Mouse (Mus musculus): Measurements from ENCODE around the gene Fam57b. TPM values are rescaled to one million over a fixed set of nuclear protein-coding genes. Genes with fewer than 3 reads are reported as not detected.

Gene Fam57b
- total RNA-seq, 1 experiment: 1.9 TPM

- Histone ChIP-seq H3K9me3 (ENCODE audit: control insufficient read depth, insufficient read depth, low read depth, low read length) (no peaks in the 10 kb centered on the region), H3K27ac (ENCODE audit: insufficient read depth, low read depth, low read length, poor library complexity, severe bottlenecking) (no peak within 1 kb of the TSS), H3K9ac (ENCODE audit: insufficient read depth, low read depth, low read length, poor library complexity, severe bottlenecking) (no peak within 1 kb of the TSS), H3K36me3 (ENCODE audit: control insufficient read depth, insufficient read depth, low read length, poor library complexity, severe bottlenecking) (peaks cover 30% of the 10 kb centered on the region), H3K4me3 (ENCODE audit: insufficient read depth in 1 of 2, low read depth in 1 of 2, low read length in 2 of 2, poor library complexity in 1 of 2, severe bottlenecking in 1 of 2) (peak within 1 kb of the TSS in 1 of 2 experiments; percentile 1; a peak in 1 of 4 replicates), H3K4me1 (ENCODE audit: control insufficient read depth in 2 of 2, insufficient read depth in 2 of 2, low read length in 2 of 2, poor library complexity in 1 of 2) (peaks cover 4 to 18% of the 10 kb centered on the region in 2 experiments; a peak in 2 of 4 replicates)
- no peak for TF ChIP-seq HCFC1 (IDR thresholded peaks at IDR 0.05; ENCODE audit: borderline replicate concordance, insufficient read depth, low read length)
- in situ Hi-C loops (cut with MboI; ENCODE audit: low sequenced_read_pairs in 2 of 2, unreplicated experiment in 2 of 2): no loop called here
- no peak for DNase-seq (ENCODE audit: low read depth, low spot score)
Observed at GRCm38 (mm10) chr7:126766201-126766600, 31.3 kb upstream of the Fam57b start, which contains the start of gene Gdpd3. TSS of gene Gdpd3 (plus strand) at chr7:126766334.

GRCm38 (mm10) chr7:126767001-126767400, 30.5 kb upstream of the Fam57b start:
- TF ChIP-seq MAFK (IDR thresholded peaks at IDR 0.05; ENCODE audit: insufficient read depth, low read depth, low read length) (no peak), CHD2 (IDR thresholded peaks at IDR 0.05; ENCODE audit: low read depth, low read length) (no peak), HCFC1 (IDR thresholded peaks at IDR 0.05; ENCODE audit: borderline replicate concordance, insufficient read depth, low read length) (no peak), ZNF384 (IDR thresholded peaks at IDR 0.05; ENCODE audit: low read depth, low read length) (no peak), ZC3H11A (IDR thresholded peaks at IDR 0.05; ENCODE audit: borderline replicate concordance, low read depth, low read length) (no peak)
- Histone ChIP-seq H3K27ac (ENCODE audit: insufficient read depth, low read depth, low read length, poor library complexity, severe bottlenecking) (no peak overlapping the region), H3K4me3 (ENCODE audit: insufficient read depth in 1 of 2, low read depth in 1 of 2, low read length in 2 of 2, poor library complexity in 1 of 2, severe bottlenecking in 1 of 2) (no peak overlapping the region), H3K9ac (ENCODE audit: insufficient read depth, low read depth, low read length, poor library complexity, severe bottlenecking) (no peak overlapping the region), H3K4me1 (ENCODE audit: control insufficient read depth in 2 of 2, insufficient read depth in 2 of 2, low read length in 2 of 2, poor library complexity in 1 of 2) (peaks cover 3 to 12% of the 10 kb centered on the region in 2 experiments; a peak in 2 of 4 replicates), H3K36me3 (ENCODE audit: control insufficient read depth, insufficient read depth, low read length, poor library complexity, severe bottlenecking) (peaks cover 30% of the 10 kb centered on the region), H3K9me3 (ENCODE audit: control insufficient read depth, insufficient read depth, low read depth, low read length) (no peaks in the 10 kb centered on the region)
- no peak for DNase-seq (ENCODE audit: low read depth, low spot score)
- in situ Hi-C loops (cut with MboI; ENCODE audit: low sequenced_read_pairs in 2 of 2, unreplicated experiment in 2 of 2): no loop called here

GRCm38 (mm10) chr7:126770784-126771183, 26.7 kb upstream of the Fam57b start:
- TF ChIP-seq ZC3H11A (IDR thresholded peaks at IDR 0.05; ENCODE audit: borderline replicate concordance, low read depth, low read length) (no peak), HCFC1 (IDR thresholded peaks at IDR 0.05; ENCODE audit: borderline replicate concordance, insufficient read depth, low read length) (no peak), ZNF384 (IDR thresholded peaks at IDR 0.05; ENCODE audit: low read depth, low read length) (no peak), MAFK (IDR thresholded peaks at IDR 0.05; ENCODE audit: insufficient read depth, low read depth, low read length) (no peak), CHD2 (IDR thresholded peaks at IDR 0.05; ENCODE audit: low read depth, low read length) (no peak)
- Histone ChIP-seq H3K4me3 (ENCODE audit: insufficient read depth in 1 of 2, low read depth in 1 of 2, low read length in 2 of 2, poor library complexity in 1 of 2, severe bottlenecking in 1 of 2) (peak overlapping the region; percentile 36 to 44; a peak in 3 of 4 replicates), H3K4me1 (ENCODE audit: control insufficient read depth in 2 of 2, insufficient read depth in 2 of 2, low read length in 2 of 2, poor library complexity in 1 of 2) (peaks cover 3 to 8% of the 10 kb centered on the region in 2 experiments; a peak in 2 of 4 replicates), H3K36me3 (ENCODE audit: control insufficient read depth, insufficient read depth, low read length, poor library complexity, severe bottlenecking) (peaks cover 6% of the 10 kb centered on the region; the same call in 1 of the 2 replicates), H3K9ac (ENCODE audit: insufficient read depth, low read depth, low read length, poor library complexity, severe bottlenecking) (peak overlapping the region; percentile 27; the same call in 1 of the 2 replicates), H3K9me3 (ENCODE audit: control insufficient read depth, insufficient read depth, low read depth, low read length) (no peaks in the 10 kb centered on the region), H3K27ac (ENCODE audit: insufficient read depth, low read depth, low read length, poor library complexity, severe bottlenecking) (no peak overlapping the region)
- in situ Hi-C loops (cut with MboI; ENCODE audit: low sequenced_read_pairs in 2 of 2, unreplicated experiment in 2 of 2): no loop called here
- DNase-seq (ENCODE audit: low read depth, low spot score): no peak

GRCm38 (mm10) chr7:126773351-126773750, 24.1 kb upstream of the Fam57b start:
- H3K9ac ChIP-seq (ENCODE audit: insufficient read depth, low read depth, low read length, poor library complexity, severe bottlenecking): peak overlapping the region; percentile 27; the same call in 1 of the 2 replicates
- TF ChIP-seq ZNF384 (IDR thresholded peaks at IDR 0.05; ENCODE audit: low read depth, low read length) (no peak), MAFK (IDR thresholded peaks at IDR 0.05; ENCODE audit: insufficient read depth, low read depth, low read length) (no peak), HCFC1 (IDR thresholded peaks at IDR 0.05; ENCODE audit: borderline replicate concordance, insufficient read depth, low read length) (no peak), CHD2 (IDR thresholded peaks at IDR 0.05; ENCODE audit: low read depth, low read length) (no peak), ZC3H11A (IDR thresholded peaks at IDR 0.05; ENCODE audit: borderline replicate concordance, low read depth, low read length) (no peak)
- peak overlapping the region; percentile 3 to 7; a peak in 1 of 4 replicates for H3K4me3 ChIP-seq (ENCODE audit: insufficient read depth in 1 of 2, low read depth in 1 of 2, low read length in 2 of 2, poor library complexity in 1 of 2, severe bottlenecking in 1 of 2)
- peaks cover 5 to 13% of the 10 kb centered on the region in 2 experiments; a peak in 3 of 4 replicates for H3K4me1 ChIP-seq (ENCODE audit: control insufficient read depth in 2 of 2, insufficient read depth in 2 of 2, low read length in 2 of 2, poor library complexity in 1 of 2)
- H3K9me3 ChIP-seq (ENCODE audit: control insufficient read depth, insufficient read depth, low read depth, low read length): no peaks in the 10 kb centered on the region
- peaks cover 3% of the 10 kb centered on the region; the same call in 1 of the 2 replicates for H3K36me3 ChIP-seq (ENCODE audit: control insufficient read depth, insufficient read depth, low read length, poor library complexity, severe bottlenecking)
- no peak for DNase-seq (ENCODE audit: low read depth, low spot score)
- H3K27ac ChIP-seq (ENCODE audit: insufficient read depth, low read depth, low read length, poor library complexity, severe bottlenecking): peak overlapping the region; percentile 9; the same call in 1 of the 2 replicates
- in situ Hi-C loops (cut with MboI; ENCODE audit: low sequenced_read_pairs in 2 of 2, unreplicated experiment in 2 of 2): no loop called here

All from ES-E14 (cell line).